Mouse (Mus musculus): ENCODE measurements around the gene Rad9a.

GRCm38 (mm10) chr19:4218293-4218692, 16.8 kb upstream of the Rad9a start:
- TF ChIP-seq CTCF (IDR thresholded peaks at IDR 0.05) = no peak
- no peak for TF ChIP-seq EP300 (IDR thresholded peaks at IDR 0.05)

Measured in lung, postnatal 0 days (tissue).